Mouse (Mus musculus) lung, adult 2 months (tissue): ENCODE data around the gene Gm39566.

ENCODE experiments used
- CTCF ChIP-seq: fragments of 200-500 bp; IDR thresholded peaks from 2 replicates; pipeline ENCODE4 v1.5.1; 2011; ENCODE audit warnings: mild to moderate bottlenecking, low read length, control low read depth; ENCODE audit not compliant: insufficient read depth
- POLR2A ChIP-seq: fragments of 200-500 bp; IDR thresholded peaks from 2 replicates; pipeline ENCODE4 v1.6.1; 2011; ENCODE audit warnings: low read depth, mild to moderate bottlenecking, control low read depth, low read length, borderline replicate concordance; ENCODE audit errors: extremely low read depth

GRCm38 (mm10) chr11:69803786-69804651 is 11.1 kb downstream of the Gm39566 start:
- TF ChIP-seq CTCF (peak; percentile 33; the same call in 1 of the 2 replicates), POLR2A (no peak; the same call in 1 of the 2 replicates)
